Mouse (Mus musculus): ENCODE results near the gene Ncbp1. TPM values are rescaled to one million over a fixed set of nuclear protein-coding genes. Genes with fewer than 3 reads are reported as not detected.

Ncbp1 gene
- total and polyA plus RNA-seq, 2 experiments from 2014 or later, result 18.2 to 25.7 TPM

DNA sequence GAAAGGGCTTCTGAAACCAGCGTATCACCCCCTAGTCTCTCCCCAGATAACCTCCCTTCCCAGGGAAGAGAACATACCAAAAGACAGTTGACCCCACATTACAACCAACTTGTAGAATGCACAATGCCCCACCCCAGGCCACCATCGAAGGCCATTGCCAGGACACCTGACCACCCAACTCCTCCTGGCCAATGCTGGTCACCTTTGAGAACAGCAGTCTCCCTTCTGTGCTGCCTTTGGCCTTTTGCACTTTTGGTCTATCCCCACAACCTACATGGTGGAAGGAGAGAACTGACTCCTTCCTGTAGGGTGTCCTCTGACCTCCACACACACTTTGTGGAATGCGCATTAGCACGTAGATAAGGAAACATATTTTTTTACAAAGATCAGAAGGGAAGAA, 20.9 kb upstream of the Ncbp1 start:
- H3K9ac ChIP-seq (replicated peaks; ENCODE audit: low read depth, low read length), result no peak overlapping the region

DNA sequence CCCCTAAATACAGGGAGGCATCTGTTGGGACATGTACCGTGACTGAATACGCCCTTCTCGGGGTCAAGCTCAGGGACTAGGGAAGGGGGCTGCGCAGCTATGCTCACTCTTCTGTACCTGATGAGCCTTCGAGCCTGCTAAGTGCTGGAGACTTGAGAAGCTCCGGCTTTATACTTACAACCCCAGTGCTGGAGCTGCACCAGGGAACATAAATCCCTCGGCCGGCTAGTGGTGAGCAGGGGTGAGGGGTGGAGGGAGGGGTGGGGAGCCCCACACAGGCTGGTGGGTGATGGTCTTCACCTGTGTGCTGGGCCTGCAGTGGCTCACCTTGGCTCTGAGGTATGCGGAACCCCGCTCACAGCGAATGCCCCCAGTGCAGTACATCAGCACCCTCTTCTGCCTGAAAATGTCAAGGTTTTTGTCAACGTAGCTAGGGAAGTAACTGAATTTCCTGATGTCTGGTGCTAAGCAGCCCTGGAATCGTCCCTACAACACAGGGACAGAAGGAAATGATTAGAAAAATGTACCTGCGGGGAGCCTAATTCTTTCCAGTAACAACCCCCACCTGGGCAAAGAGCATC, 18.8 kb upstream of the Ncbp1 start:
- Histone ChIP-seq H3K27ac (ENCODE audit: low read depth) (no peak overlapping the region), H3K4me1 (ENCODE audit: control insufficient read depth, insufficient read depth) (no peaks in the 10 kb centered on the region), H3K9ac (replicated peaks; ENCODE audit: low read depth, low read length) (no peak overlapping the region), H3K9me3 (replicated peaks; ENCODE audit: control insufficient read depth, low read length) (no peaks in the 10 kb centered on the region), H3K36me3 (replicated peaks; ENCODE audit: control insufficient read depth, insufficient read depth, low read length) (peaks cover 95% of the 10 kb centered on the region), H3K27me3 (ENCODE audit: control insufficient read depth, insufficient read depth, low read length) (no peaks in the 10 kb centered on the region), H3K4me2 (ENCODE audit: low read depth, low read length) (no peak overlapping the region), H3K4me3 (ENCODE audit: low read depth, low read length) (no peak overlapping the region)
- no peak for TF ChIP-seq CTCF (IDR thresholded peaks at IDR 0.05; ENCODE audit: low read depth)
- no peak for TF ChIP-seq EP300 (IDR thresholded peaks at IDR 0.05; ENCODE audit: low read depth)
- ATAC-seq (ENCODE audit: insufficient read depth, low read depth) (no peak), DNase-seq (ENCODE audit: low spot score) (no peak)
- WGBS, result 83% methylated on average over 14 of the region's 14 CpGs

More for the DNA sequence above, 20.9 kb upstream of the Ncbp1 start:
- 88% methylated on average over 4 of the region's 4 CpGs for WGBS
- ATAC-seq (ENCODE audit: insufficient read depth, low read depth), result no peak
- no peak for DNase-seq (ENCODE audit: low spot score)
- peaks cover 96% of the 10 kb centered on the region for H3K36me3 ChIP-seq (replicated peaks; ENCODE audit: control insufficient read depth, insufficient read depth, low read length)
- H3K9me3 ChIP-seq (replicated peaks; ENCODE audit: control insufficient read depth, low read length), result no peaks in the 10 kb centered on the region
- peak overlapping the region; percentile 69 for H3K27ac ChIP-seq (ENCODE audit: low read depth)
- H3K4me2 ChIP-seq (ENCODE audit: low read depth, low read length), result no peak overlapping the region
- H3K27me3 ChIP-seq (ENCODE audit: control insufficient read depth, insufficient read depth, low read length), result no peaks in the 10 kb centered on the region
- H3K4me3 ChIP-seq (ENCODE audit: low read depth, low read length), result no peak overlapping the region
- H3K4me1 ChIP-seq (ENCODE audit: control insufficient read depth, insufficient read depth), result no peaks in the 10 kb centered on the region
- no peak for TF ChIP-seq EP300 (IDR thresholded peaks at IDR 0.05; ENCODE audit: low read depth)
- TF ChIP-seq CTCF (IDR thresholded peaks at IDR 0.05; ENCODE audit: low read depth), result no peak

DNA sequence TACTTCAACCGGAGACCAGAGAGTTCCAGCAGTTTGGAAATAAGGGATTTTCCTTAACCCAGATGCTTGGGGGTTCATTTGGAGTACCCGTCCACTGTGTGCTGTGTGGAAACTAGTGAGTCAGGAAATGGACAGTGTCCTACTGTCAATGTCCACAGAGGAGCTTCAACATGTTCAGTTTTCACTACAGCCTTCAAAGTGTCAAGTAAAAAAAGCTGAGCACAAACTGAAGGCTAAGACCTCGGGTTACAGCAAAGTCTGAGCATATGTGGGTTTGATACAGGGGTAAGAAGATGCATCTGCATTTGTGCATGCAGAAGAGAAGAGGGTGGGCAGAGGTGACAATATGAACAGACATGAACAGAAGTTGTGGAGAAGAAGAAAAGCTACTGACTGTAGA, 17.6 kb upstream of the Ncbp1 start:
- no peaks in the 10 kb centered on the region for H3K4me1 ChIP-seq (ENCODE audit: control insufficient read depth, insufficient read depth)
- no peak overlapping the region for H3K27ac ChIP-seq (ENCODE audit: low read depth)
- H3K9ac ChIP-seq (replicated peaks; ENCODE audit: low read depth, low read length), result no peak overlapping the region
- ATAC-seq (ENCODE audit: insufficient read depth, low read depth), result no peak
- WGBS, result 74% methylated on average over 3 of the region's 3 CpGs
- no peak for DNase-seq (ENCODE audit: low spot score)
- peaks cover 93% of the 10 kb centered on the region for H3K36me3 ChIP-seq (replicated peaks; ENCODE audit: control insufficient read depth, insufficient read depth, low read length)
- no peak overlapping the region for H3K4me3 ChIP-seq (ENCODE audit: low read depth, low read length)
- no peak for TF ChIP-seq CTCF (IDR thresholded peaks at IDR 0.05; ENCODE audit: low read depth)
- TF ChIP-seq EP300 (IDR thresholded peaks at IDR 0.05; ENCODE audit: low read depth), result no peak
- H3K9me3 ChIP-seq (replicated peaks; ENCODE audit: control insufficient read depth, low read length), result no peaks in the 10 kb centered on the region
- no peaks in the 10 kb centered on the region for H3K27me3 ChIP-seq (ENCODE audit: control insufficient read depth, insufficient read depth, low read length)
- H3K4me2 ChIP-seq (ENCODE audit: low read depth, low read length), result no peak overlapping the region

DNA sequence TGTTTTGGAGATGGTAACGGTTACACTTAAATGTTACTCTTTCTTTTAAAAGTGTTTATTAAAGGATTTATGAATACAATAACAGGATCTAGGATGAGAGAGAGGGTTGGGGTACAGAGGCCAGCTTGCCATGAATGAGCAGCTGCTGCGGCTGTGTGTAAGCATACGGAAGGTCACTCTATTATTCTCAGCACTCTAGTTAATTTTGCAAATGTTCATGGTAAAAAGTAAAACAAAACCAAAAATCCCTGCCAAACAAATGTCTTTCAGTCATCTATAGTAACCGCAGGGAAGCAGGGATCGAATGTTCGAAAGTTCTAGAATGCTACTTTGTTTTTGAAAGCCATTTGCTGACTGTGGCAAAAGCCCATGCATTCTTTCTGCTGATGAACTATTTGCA, 15.1 kb upstream of the Ncbp1 start:
- Histone ChIP-seq H3K27ac (ENCODE audit: low read depth) (no peak overlapping the region), H3K36me3 (replicated peaks; ENCODE audit: control insufficient read depth, insufficient read depth, low read length) (peaks cover 79% of the 10 kb centered on the region), H3K9me3 (replicated peaks; ENCODE audit: control insufficient read depth, low read length) (no peaks in the 10 kb centered on the region), H3K9ac (replicated peaks; ENCODE audit: low read depth, low read length) (no peak overlapping the region), H3K4me2 (ENCODE audit: low read depth, low read length) (no peak overlapping the region), H3K27me3 (ENCODE audit: control insufficient read depth, insufficient read depth, low read length) (no peaks in the 10 kb centered on the region), H3K4me3 (ENCODE audit: low read depth, low read length) (no peak overlapping the region), H3K4me1 (ENCODE audit: control insufficient read depth, insufficient read depth) (no peaks in the 10 kb centered on the region)
- DNase-seq (ENCODE audit: low spot score) (no peak), ATAC-seq (ENCODE audit: insufficient read depth, low read depth) (no peak)
- TF ChIP-seq CTCF (IDR thresholded peaks at IDR 0.05; ENCODE audit: low read depth) (no peak), EP300 (IDR thresholded peaks at IDR 0.05; ENCODE audit: low read depth) (no peak)
- WGBS, result 94% methylated on average over 6 of the region's 6 CpGs

GRCm38 (mm10) chr4:46126541-46126940, 11.9 kb upstream of the Ncbp1 start:
- no peak overlapping the region for H3K9ac ChIP-seq (replicated peaks; ENCODE audit: low read depth, low read length)
- no peaks in the 10 kb centered on the region for H3K4me1 ChIP-seq (ENCODE audit: control insufficient read depth, insufficient read depth)
- TF ChIP-seq CTCF (IDR thresholded peaks at IDR 0.05; ENCODE audit: low read depth), result peak; percentile 97
- TF ChIP-seq EP300 (IDR thresholded peaks at IDR 0.05; ENCODE audit: low read depth), result no peak
- no peak overlapping the region for H3K4me3 ChIP-seq (ENCODE audit: low read depth, low read length)
- H3K36me3 ChIP-seq (replicated peaks; ENCODE audit: control insufficient read depth, insufficient read depth, low read length), result peaks cover 70% of the 10 kb centered on the region
- DNase-seq (ENCODE audit: low spot score), result peak; percentile 65
- WGBS, result 39% methylated on average over 2 of the region's 2 CpGs
- no peaks in the 10 kb centered on the region for H3K27me3 ChIP-seq (ENCODE audit: control insufficient read depth, insufficient read depth, low read length)
- H3K27ac ChIP-seq (ENCODE audit: low read depth), result no peak overlapping the region
- no peak overlapping the region for H3K4me2 ChIP-seq (ENCODE audit: low read depth, low read length)
- peak; percentile 67; the same call in 1 of the 2 replicates for ATAC-seq (ENCODE audit: insufficient read depth, low read depth)
- H3K9me3 ChIP-seq (replicated peaks; ENCODE audit: control insufficient read depth, low read length), result no peaks in the 10 kb centered on the region

Data from heart, postnatal 0 days (tissue).